Mouse (Mus musculus): Measurements from ENCODE around the gene Bud31.

- no peak for TF ChIP-seq TAL1 (IDR thresholded peaks at IDR 0.05; ENCODE audit: low read length)
- TF ChIP-seq GATA1 (IDR thresholded peaks at IDR 0.05; ENCODE audit: low read length) = no peak
These were observed 45.1 kb downstream of the Bud31 start for GRCm38 (mm10) chr5:145185244-145185643.
